ENCODE assay signal across 9 mouse cellular contexts in the genomic region with DNA sequence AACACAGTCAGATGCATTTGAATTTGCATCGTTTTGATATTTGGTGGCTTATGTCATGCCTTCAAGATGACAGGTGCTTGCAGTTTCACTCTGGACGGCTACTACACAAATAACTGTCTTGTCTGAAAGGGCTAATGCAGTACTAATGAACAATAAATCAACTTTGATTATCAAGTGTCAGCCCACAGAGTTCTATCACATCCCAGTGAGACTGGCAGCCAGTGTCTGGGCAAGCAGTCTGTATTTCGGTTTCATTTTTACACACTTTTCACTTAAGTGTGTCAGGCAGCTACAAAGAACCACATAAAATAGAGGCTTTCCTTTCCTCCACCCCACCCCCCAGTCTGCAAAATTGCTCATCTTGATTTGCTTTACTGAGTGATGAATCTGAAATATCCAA.
DNase-seq lines count a peak whose midpoint lies in the region; ATAC-seq and TF ChIP-seq lines count a peak whose summit lies in the region.
"Had no signal": no experiment of that assay in that cellular context is flagged by ENCODE, and none has a peak within 500 bp of the region (broad histone marks: within the 10 kb centered on the region; RNA-seq: fewer than 3 reads in every experiment).

No protein-coding gene starts in this region.

- peaks cover 3% of the 10 kb centered on the region for H3K4me1 ChIP-seq in heart, adult 2 months (ENCODE audit: control insufficient read depth, insufficient read depth, low read length)
- H3K4me1 ChIP-seq in forebrain, postnatal 0 days (ENCODE audit: insufficient read depth) = no peaks in the 10 kb centered on the region
- H3K4me1 ChIP-seq in midbrain, embryonic 12.5 days = peaks cover 48% of the 10 kb centered on the region

- 15% methylated on average over 3 of the region's 3 CpGs for WGBS in heart, adult 2 months
- 44% methylated on average over 3 of the region's 3 CpGs for WGBS in forebrain, postnatal 0 days
- 54% methylated on average over 3 of the region's 3 CpGs for WGBS in midbrain, embryonic 12.5 days

- TF ChIP-seq POLR2A in heart, adult 2 months (IDR thresholded peaks at IDR 0.05; ENCODE audit: insufficient read depth, low read depth, low read length) = no peak

- peak overlapping the region; percentile 82 for H3K27ac ChIP-seq in heart, adult 2 months
- H3K27ac ChIP-seq in forebrain, postnatal 0 days (ENCODE audit: low read depth, low read length) = peak overlapping the region; percentile 70
- H3K27ac ChIP-seq in midbrain, embryonic 12.5 days (replicated peaks) = no peak overlapping the region

- DNase-seq in heart, adult 2 months = no peak
- no peak for DNase-seq in heart, postnatal 14 days
- peak; percentile 56 to 59 for DNase-seq in B cell, adult 2 months
- DNase-seq in forebrain, postnatal 0 days = peak; percentile 18
- no peak for DNase-seq in left cerebral cortex, postnatal 25 days (ENCODE audit: low spot score in 2 of 2)
- no peak for DNase-seq in spleen, adult 12 weeks (ENCODE audit: low spot score)
- no peak for DNase-seq in ovary, postnatal 10 days (ENCODE audit: low spot score)
- DNase-seq: cerebellum, adult 2 months had no signal

- intact Hi-C loops in heart, adult 2 months (cut with DNase I) = loop anchor here (5.0 kb wide), 1 partner anchor 496 kb away; a partner anchor contains a TSS
- intact Hi-C loops in heart, postnatal 14 days (cut with DNase I) = loop anchor here (5.0 to 10.0 kb wide), 4 partner anchors 34 to 349 kb away; no protein-coding TSS in a partner anchor
- intact Hi-C loops in left cerebral cortex, postnatal 25 days (cut with DNase I) = loop anchor here (5.0 to 10.0 kb wide), 3 partner anchors 496 to 921 kb away; a partner anchor contains a TSS

- TF ChIP-seq EP300 in heart, adult 2 months (IDR thresholded peaks at IDR 0.05; ENCODE audit: insufficient read depth, low read depth, low read length) = no peak

- peaks cover 18% of the 10 kb centered on the region for H3K36me3 ChIP-seq in heart, adult 2 months (ENCODE audit: control insufficient read depth, insufficient read depth, low read length)
- no peaks in the 10 kb centered on the region for H3K36me3 ChIP-seq in forebrain, postnatal 0 days (ENCODE audit: insufficient read depth)
- H3K36me3 ChIP-seq in midbrain, embryonic 12.5 days = no peaks in the 10 kb centered on the region

- H3K9me3 ChIP-seq in forebrain, postnatal 0 days (ENCODE audit: low read length) = no peaks in the 10 kb centered on the region
- no peaks in the 10 kb centered on the region for H3K9me3 ChIP-seq in midbrain, embryonic 12.5 days

- H3K4me2 ChIP-seq in forebrain, postnatal 0 days (ENCODE audit: low read depth) = peak overlapping the region; percentile 88
- H3K4me2 ChIP-seq in midbrain, embryonic 12.5 days (replicated peaks) = peak overlapping the region; percentile 37

- peak overlapping the region; percentile 38 for H3K9ac ChIP-seq in heart, adult 2 months (ENCODE audit: low read depth, low read length)
- H3K9ac ChIP-seq in forebrain, postnatal 0 days = peak overlapping the region; percentile 48
- no peak overlapping the region; the same call in 1 of the 2 replicates for H3K9ac ChIP-seq in midbrain, embryonic 12.5 days (replicated peaks)

- peak overlapping the region; percentile 48 for H3K4me3 ChIP-seq in heart, adult 2 months
- peak overlapping the region; percentile 69 for H3K4me3 ChIP-seq in forebrain, postnatal 0 days (ENCODE audit: low read depth, low read length)
- peak overlapping the region; percentile 15 for H3K4me3 ChIP-seq in midbrain, embryonic 12.5 days

- ATAC-seq in forebrain, postnatal 0 days = no peak
- no peak for ATAC-seq in midbrain, embryonic 12.5 days (ENCODE audit: low FRiP score, low read depth)

- H3K27me3 ChIP-seq in heart, adult 2 months (ENCODE audit: control insufficient read depth, insufficient read depth, low read length) = no peaks in the 10 kb centered on the region
- no peaks in the 10 kb centered on the region for H3K27me3 ChIP-seq in forebrain, postnatal 0 days (ENCODE audit: insufficient read depth, low read length)
- H3K27me3 ChIP-seq in midbrain, embryonic 12.5 days = no peaks in the 10 kb centered on the region

- TF ChIP-seq CTCF in heart, adult 2 months (IDR thresholded peaks at IDR 0.05) = no peak
- no peak for TF ChIP-seq CTCF in forebrain, postnatal 0 days (IDR thresholded peaks at IDR 0.05; ENCODE audit: low read depth)

- 0 out of 2 replicates have a peak, but pooled peaks cover 1% of the 10 kb centered on the region for H3K79me2 ChIP-seq in heart, adult 2 months (replicated peaks; ENCODE audit: control insufficient read depth, insufficient read depth, low read length)

Comparison
In these comparisons a context has a peak if more than half of its experiments do, and no peak if none do; other contexts are left out.
1. DNase-seq: peak in B cell, adult 2 months (2 of 2) and forebrain, postnatal 0 days (single experiment); none in heart, adult 2 months (0 of 2), heart, postnatal 14 days (0 of 2), left cerebral cortex, postnatal 25 days (0 of 2), spleen, adult 12 weeks (single experiment) and ovary, postnatal 10 days (single experiment).
2. H3K4me3 ChIP-seq: peak in every context shown above with its lines; median percentile 69 in forebrain, postnatal 0 days; 48 in heart, adult 2 months; 15 in midbrain, embryonic 12.5 days.